Mouse (Mus musculus) CD4-positive helper T cell, adult 2 months (primary cell): ENCODE data around the gene Mettl3.

Experiments used
- DNase-seq: peaks from one replicate; pipeline ENCODE4 v3.0.0-alpha.2; 2012; ENCODE audit warnings: low read depth, missing footprints, low spot score

Mettl3 gene

GRCm38 (mm10) chr14:52295558-52296264, 9.2 kb downstream of the Mettl3 start:
- DNase-seq = peak; percentile 40

- no peak for DNase-seq
Measured at GRCm38 (mm10) chr14:52284191-52284590, 20.7 kb downstream of the Mettl3 start.

- DNase-seq = no peak
Measured at GRCm38 (mm10) chr14:52283629-52284028, 21.3 kb downstream of the Mettl3 start.

- no peak for DNase-seq
Measured at GRCm38 (mm10) chr14:52279747-52280120, 25.2 kb downstream of the Mettl3 start.

- DNase-seq = peak; percentile 99
Measured at GRCm38 (mm10) chr14:52278932-52279746, 25.8 kb downstream of the Mettl3 start, which contains the start of the genes Tox4 and Rab2b. Gene Tox4 (plus strand): TSS chr14:52279146. Gene Rab2b (minus strand): TSS chr14:52279545.

GRCm38 (mm10) chr14:52277210-52277609, 27.7 kb downstream of the Mettl3 start:
- DNase-seq = no peak

GRCm38 (mm10) chr14:52272781-52273180, 32.1 kb downstream of the Mettl3 start:
- DNase-seq = peak; percentile 32

- DNase-seq = peak; percentile 99
Measured at GRCm38 (mm10) chr14:52257484-52258213, 47.3 kb downstream of the Mettl3 start, which contains the start of gene Chd8. Gene Chd8 (minus strand): TSS chr14:52257780.

- DNase-seq = peak; percentile 43
Measured at GRCm38 (mm10) chr14:52256311-52257175, 48.4 kb downstream of the Mettl3 start.

GRCm38 (mm10) chr14:52246129-52246528, 58.8 kb downstream of the Mettl3 start:
- no peak for DNase-seq
